In the genomic region with DNA sequence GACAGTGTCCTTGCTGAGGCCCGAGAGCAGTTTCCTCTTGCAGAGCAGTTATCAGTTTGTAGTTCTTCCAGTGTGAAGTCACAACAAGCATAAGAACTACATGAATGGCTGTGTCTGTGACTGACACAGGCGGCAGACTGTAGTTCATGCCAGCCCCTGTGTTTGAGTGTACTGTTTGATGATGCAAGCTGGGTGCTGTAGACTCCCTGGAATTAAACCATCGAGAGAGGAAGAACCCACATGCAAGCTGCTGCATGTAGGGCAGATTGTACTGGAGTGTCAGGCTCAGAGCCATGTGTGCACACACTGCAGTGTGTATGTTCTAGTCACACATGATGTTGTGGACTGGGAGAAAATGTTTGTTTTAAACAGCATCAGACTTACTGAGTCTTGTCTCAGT, we compare ENCODE assay signal across 24 mouse cellular contexts.
A peak's percentile ranks its signal among the peaks of the same experiment; 100 is the strongest.
DNase-seq lines count a peak whose midpoint lies in the region; ATAC-seq and TF ChIP-seq lines count a peak whose summit lies in the region.
"Had no signal": no experiment of that assay in that cellular context is flagged by ENCODE, and none has a peak within 500 bp of the region (broad histone marks: within the 10 kb centered on the region; RNA-seq: fewer than 3 reads in every experiment).

No protein-coding gene starts in this region.

- H3K4me3 ChIP-seq in forebrain, embryonic 14.5 days (ENCODE audit: low read depth, low read length): no peak overlapping the region
- no peak overlapping the region for H3K4me3 ChIP-seq in forebrain, embryonic 11.5 days (ENCODE audit: low read depth, low read length)
- no peak overlapping the region for H3K4me3 ChIP-seq in hindbrain, embryonic 15.5 days
- no peak overlapping the region for H3K4me3 ChIP-seq in hindbrain, postnatal 0 days (ENCODE audit: low read length)
- no peak overlapping the region for H3K4me3 ChIP-seq in midbrain, postnatal 0 days (ENCODE audit: low read depth, low read length)
- H3K4me3 ChIP-seq: erythroblast, embryonic 14.5 days; heart, embryonic 13.5 days; intestine, embryonic 15.5 days; liver, embryonic 13.5 days; megakaryocyte, embryonic 14.5 days; midbrain, embryonic 12.5 days; neural tube, embryonic 13.5 days had no signal

- H3K4me1 ChIP-seq in forebrain, embryonic 14.5 days (ENCODE audit: control insufficient read depth, insufficient read depth, low read length): no peaks in the 10 kb centered on the region
- H3K4me1 ChIP-seq in forebrain, embryonic 11.5 days (replicated peaks; ENCODE audit: control insufficient read depth, insufficient read depth, low read length): no peaks in the 10 kb centered on the region
- 0 out of 2 replicates have a peak, but pooled peaks cover 7% of the 10 kb centered on the region for H3K4me1 ChIP-seq in hindbrain, embryonic 15.5 days (replicated peaks)
- no peaks in the 10 kb centered on the region for H3K4me1 ChIP-seq in hindbrain, postnatal 0 days (ENCODE audit: insufficient read depth, low read length)
- H3K4me1 ChIP-seq in midbrain, postnatal 0 days (ENCODE audit: insufficient read depth, low read length): no peaks in the 10 kb centered on the region
- H3K4me1 ChIP-seq: intestine, embryonic 15.5 days; liver, embryonic 13.5 days; neural tube, embryonic 13.5 days had no signal

- ATAC-seq in forebrain, embryonic 14.5 days: peak; percentile 46; the same call in 1 of the 2 replicates
- ATAC-seq in forebrain, embryonic 11.5 days (replicated peaks; ENCODE audit: low FRiP score): no peak
- ATAC-seq in hindbrain, embryonic 15.5 days (ENCODE audit: low FRiP score, low read depth): no peak
- ATAC-seq in hindbrain, postnatal 0 days: no peak
- no peak for ATAC-seq in midbrain, postnatal 0 days (ENCODE audit: low FRiP score)
- ATAC-seq: activated CD4-positive, CD25-positive, alpha-beta regulatory T cell, adult 4 months; intestine, embryonic 15.5 days; lung, postnatal 0 days had no signal

- no peak overlapping the region for H3K9ac ChIP-seq in forebrain, embryonic 14.5 days (ENCODE audit: low read length)
- H3K9ac ChIP-seq in forebrain, embryonic 11.5 days (ENCODE audit: low read length): no peak overlapping the region
- no peak overlapping the region for H3K9ac ChIP-seq in hindbrain, embryonic 15.5 days
- no peak overlapping the region for H3K9ac ChIP-seq in hindbrain, postnatal 0 days (replicated peaks; ENCODE audit: low read length)
- H3K9ac ChIP-seq in midbrain, postnatal 0 days (replicated peaks; ENCODE audit: low read length, poor library complexity, severe bottlenecking): no peak overlapping the region
- H3K9ac ChIP-seq: intestine, embryonic 15.5 days; liver, embryonic 13.5 days; midbrain, embryonic 12.5 days; neural tube, embryonic 13.5 days had no signal

- peaks cover 92% of the 10 kb centered on the region for H3K36me3 ChIP-seq in forebrain, embryonic 14.5 days (ENCODE audit: control insufficient read depth, insufficient read depth, low read length)
- peaks cover 5% of the 10 kb centered on the region; the same call in 1 of the 2 replicates for H3K36me3 ChIP-seq in forebrain, embryonic 11.5 days (ENCODE audit: control insufficient read depth, insufficient read depth, low read length)
- H3K36me3 ChIP-seq in hindbrain, embryonic 15.5 days: peaks cover 56% of the 10 kb centered on the region
- peaks cover 54% of the 10 kb centered on the region for H3K36me3 ChIP-seq in hindbrain, postnatal 0 days (ENCODE audit: insufficient read depth, low read length)
- H3K36me3 ChIP-seq in midbrain, postnatal 0 days (ENCODE audit: insufficient read depth, low read length): peaks cover 69% of the 10 kb centered on the region

- H3K4me2 ChIP-seq in forebrain, embryonic 14.5 days (ENCODE audit: low read length): no peak overlapping the region
- H3K4me2 ChIP-seq in forebrain, embryonic 11.5 days (ENCODE audit: low read depth, low read length, severe bottlenecking): no peak overlapping the region
- H3K4me2 ChIP-seq in hindbrain, embryonic 15.5 days: no peak overlapping the region
- H3K4me2 ChIP-seq in hindbrain, postnatal 0 days (ENCODE audit: low read depth, low read length): no peak overlapping the region
- H3K4me2 ChIP-seq in midbrain, postnatal 0 days (ENCODE audit: low read depth, low read length, poor library complexity, severe bottlenecking): no peak overlapping the region
- H3K4me2 ChIP-seq: heart, embryonic 13.5 days; intestine, embryonic 15.5 days; liver, embryonic 13.5 days; midbrain, embryonic 12.5 days; neural tube, embryonic 13.5 days had no signal

- no peak for TF ChIP-seq CTCF in hindbrain, postnatal 0 days (IDR thresholded peaks at IDR 0.05; ENCODE audit: low read depth)
- TF ChIP-seq CTCF in midbrain, postnatal 0 days (IDR thresholded peaks at IDR 0.05): no peak

- WGBS in forebrain, embryonic 14.5 days: 86% methylated on average over 3 of the region's 3 CpGs
- 92% methylated on average over 3 of the region's 3 CpGs for WGBS in forebrain, embryonic 11.5 days
- 79% methylated on average over 3 of the region's 3 CpGs for WGBS in hindbrain, embryonic 15.5 days
- 84% methylated on average over 3 of the region's 3 CpGs for WGBS in hindbrain, postnatal 0 days
- WGBS in midbrain, postnatal 0 days: 80% methylated on average over 3 of the region's 3 CpGs

- no peak overlapping the region for H3K27ac ChIP-seq in forebrain, embryonic 14.5 days (ENCODE audit: low read depth, low read length)
- H3K27ac ChIP-seq in forebrain, embryonic 11.5 days (ENCODE audit: low read depth, low read length): no peak overlapping the region
- H3K27ac ChIP-seq in hindbrain, embryonic 15.5 days (replicated peaks): 0 out of 2 replicates have a peak overlapping the region, but pooled peaks have one; percentile 5
- no peak overlapping the region for H3K27ac ChIP-seq in hindbrain, postnatal 0 days
- no peak overlapping the region for H3K27ac ChIP-seq in midbrain, postnatal 0 days (ENCODE audit: low read depth, low read length)
- H3K27ac ChIP-seq: heart, embryonic 13.5 days; intestine, embryonic 15.5 days; liver, embryonic 13.5 days; midbrain, embryonic 12.5 days; neural tube, embryonic 13.5 days had no signal

- peak; percentile 42 for DNase-seq in forebrain, embryonic 14.5 days (ENCODE audit: low spot score)
- DNase-seq in forebrain, embryonic 11.5 days (ENCODE audit: low spot score): no peak
- no peak for DNase-seq in hindbrain, postnatal 0 days (ENCODE audit: low spot score)
- DNase-seq in A20 (ENCODE audit: low read depth, low spot score): peak; percentile 10
- peak; percentile 42 for DNase-seq in brain, adult 2 months (ENCODE audit: low read depth, low spot score)
- DNase-seq in midbrain, postnatal 0 days (ENCODE audit: low spot score): no peak
- DNase-seq: kidney, adult 2 months; left cerebral cortex, postnatal 4 days; liver, embryonic 13.5 days; lung, adult 18-20 months; lung, postnatal 4 days; right cerebral cortex, postnatal 4 days; thymus, adult 2 months; thymus, postnatal 36 days had no signal

- H3K27me3 ChIP-seq in forebrain, embryonic 14.5 days (replicated peaks; ENCODE audit: control insufficient read depth, insufficient read depth, low read length): no peaks in the 10 kb centered on the region
- no peaks in the 10 kb centered on the region for H3K27me3 ChIP-seq in forebrain, embryonic 11.5 days (ENCODE audit: control insufficient read depth, insufficient read depth, low read length)
- H3K27me3 ChIP-seq in hindbrain, embryonic 15.5 days: no peaks in the 10 kb centered on the region
- H3K27me3 ChIP-seq in hindbrain, postnatal 0 days (ENCODE audit: insufficient read depth, low read length): no peaks in the 10 kb centered on the region
- H3K27me3 ChIP-seq in midbrain, postnatal 0 days (ENCODE audit: insufficient read depth, low read length): no peaks in the 10 kb centered on the region
- H3K27me3 ChIP-seq: CH12.LX; heart, embryonic 13.5 days; intestine, embryonic 15.5 days; liver, embryonic 13.5 days; megakaryocyte, embryonic 14.5 days; midbrain, embryonic 12.5 days; neural tube, embryonic 13.5 days had no signal

- H3K9me3 ChIP-seq in forebrain, embryonic 14.5 days (replicated peaks; ENCODE audit: control insufficient read depth, low read length): no peaks in the 10 kb centered on the region
- H3K9me3 ChIP-seq in forebrain, embryonic 11.5 days (ENCODE audit: control insufficient read depth, low read length): no peaks in the 10 kb centered on the region
- H3K9me3 ChIP-seq in hindbrain, embryonic 15.5 days: no peaks in the 10 kb centered on the region
- H3K9me3 ChIP-seq in hindbrain, postnatal 0 days (ENCODE audit: low read length): no peaks in the 10 kb centered on the region
- no peaks in the 10 kb centered on the region for H3K9me3 ChIP-seq in midbrain, postnatal 0 days (ENCODE audit: low read length)
- H3K9me3 ChIP-seq: heart, embryonic 13.5 days; intestine, embryonic 15.5 days; liver, embryonic 13.5 days; megakaryocyte, embryonic 14.5 days; midbrain, embryonic 12.5 days; neural tube, embryonic 13.5 days had no signal

Comparison
In these comparisons a context has a peak if more than half of its experiments do, and no peak if none do; other contexts are left out.
1. DNase-seq: peak in forebrain, embryonic 14.5 days (single experiment), A20 (single experiment) and brain, adult 2 months (single experiment); none in forebrain, embryonic 11.5 days (single experiment), hindbrain, postnatal 0 days (single experiment) and midbrain, postnatal 0 days (single experiment).